Mouse (Mus musculus) liver, postnatal 0 days (tissue): ENCODE data around the gene Elp4. TPM values are rescaled to one million over a fixed set of nuclear protein-coding genes. Genes with fewer than 3 reads are reported as not detected.

Experiments
- ATAC-seq: fragments of 200-750 bp; cut with Nextera tagmentation; 2 replicates; pipeline ENCODE4 v1.8.0; 2017; ENCODE audit warnings: mild to moderate bottlenecking, moderate library complexity
- DNase-seq: peaks from one replicate; pipeline ENCODE4 v3.0.0-alpha.2; 2016
- H3K27ac ChIP-seq: fragments of 300-500 bp; sonication (generic); 2 replicates; pipeline ENCODE4 v1.5.1; 2014; ENCODE audit warnings: antibody characterized with exemption, moderate library complexity, mild to moderate bottlenecking, low read depth
- H3K27me3 ChIP-seq: fragments of 300-500 bp; sonication (generic); 2 replicates; pipeline ENCODE4 v1.6.1; 2014; ENCODE audit warnings: low read length, control low read depth, mixed read lengths; ENCODE audit not compliant: insufficient read depth
- H3K36me3 ChIP-seq: fragments of 300-500 bp; sonication (generic); replicated peaks from 2 replicates; pipeline ENCODE4 v1.6.1; 2014; ENCODE audit warnings: mild to moderate bottlenecking, control low read depth, low read length, moderate library complexity, mixed read lengths; ENCODE audit not compliant: insufficient read depth
- H3K4me1 ChIP-seq: fragments of 300-500 bp; sonication (generic); 2 replicates; pipeline ENCODE4 v1.6.1; 2014; ENCODE audit warnings: antibody characterized with exemption, mild to moderate bottlenecking, control low read depth; ENCODE audit not compliant: insufficient read depth
- H3K4me2 ChIP-seq: fragments of 300-500 bp; sonication (generic); 2 replicates; pipeline ENCODE4 v1.6.1; 2014; ENCODE audit warnings: low read depth, mild to moderate bottlenecking, low read length, moderate library complexity, mixed read lengths
- H3K4me3 ChIP-seq: fragments of 300-500 bp; sonication (generic); 2 replicates; pipeline ENCODE4 v1.5.1; 2014; ENCODE audit warnings: low read depth, low read length
- H3K9ac ChIP-seq: fragments of 300-500 bp; sonication (generic); replicated peaks from 2 replicates; pipeline ENCODE4 v1.6.1; 2014; ENCODE audit warnings: mild to moderate bottlenecking, moderate library complexity
- H3K9me3 ChIP-seq: fragments of 300-500 bp; sonication (generic); 2 replicates; pipeline ENCODE4 v1.6.1; 2016; ENCODE audit warnings: mild to moderate bottlenecking, control low read depth, low read length, mixed read lengths
- CTCF ChIP-seq: sonication (generic); IDR thresholded peaks from 2 replicates; pipeline ENCODE4 v1.5.1; 2016; ENCODE audit warnings: antibody characterized with exemption, low read depth
- EP300 ChIP-seq: IDR thresholded peaks from 2 replicates; pipeline ENCODE4 v1.6.1; 2016; ENCODE audit warnings: antibody characterized with exemption, low read depth, mild to moderate bottlenecking
- WGBS: fragments of 180-500 bp; shearing (Covaris S2); extraction: QIAGEN DNeasy Blood & Tissue Kit; methylation state at CpG from one replicate; pipeline ENCODE4 v1.1.7; 2014; ENCODE audit not compliant: insufficient replicate concordance; 5-methylcytosine and 5-hydroxymethylcytosine counted together
- polyA plus RNA-seq: library from polyadenylated mRNA; unstranded; fragments of >200 nt; fragmentation: Nextera tagmentation; extraction: Ambion mirVana; gene quantifications from 2 replicates; pipeline ENCODE4 v1.2.1, GENCODE M21; 2015

The Elp4 gene
- polyA plus RNA-seq, 1 experiment from 2014 or later = 9.7 TPM

- Histone ChIP-seq H3K4me3 (0 out of 2 replicates have a peak within 1 kb of the TSS, but pooled peaks have one; percentile 15), H3K9me3 (no peaks in the 10 kb centered on the region), H3K27me3 (peaks cover 99% of the 10 kb centered on the region), H3K4me1 (peaks cover 12% of the 10 kb centered on the region), H3K36me3 (no peaks in the 10 kb centered on the region), H3K27ac (no peak within 1 kb of the TSS), H3K4me2 (peak within 1 kb of the TSS; percentile 15; the same call in 1 of the 2 replicates), H3K9ac (no peak within 1 kb of the TSS)
- ATAC-seq = no peak
- TF ChIP-seq EP300 (no peak), CTCF (no peak)
- no peak for DNase-seq
- 3% methylated on average over 44 of the region's 44 CpGs for WGBS
These were observed 235.8 kb downstream of the Elp4 start, which contains the start of gene Pax6 for GRCm38 (mm10) chr2:105668271-105669270. Pax6 (plus strand) TSS chr2:105668900.

GRCm38 (mm10) chr2:105667626-105667950, 236.8 kb downstream of the Elp4 start:
- no peak for TF ChIP-seq CTCF
- no peak for TF ChIP-seq EP300
- ATAC-seq (no peak), DNase-seq (no peak)
- H3K36me3 ChIP-seq = no peaks in the 10 kb centered on the region
- no peak overlapping the region for H3K4me3 ChIP-seq
- H3K9ac ChIP-seq = no peak overlapping the region
- peaks cover 10% of the 10 kb centered on the region for H3K4me1 ChIP-seq
- no peaks in the 10 kb centered on the region for H3K9me3 ChIP-seq
- H3K4me2 ChIP-seq = no peak overlapping the region
- WGBS = 2% methylated on average over 11 of the region's 11 CpGs
- H3K27ac ChIP-seq = no peak overlapping the region
- peaks cover 99% of the 10 kb centered on the region for H3K27me3 ChIP-seq

- ATAC-seq = 0 out of 2 replicates have a peak, but pooled peaks have one; percentile 23
- TF ChIP-seq EP300 (no peak), CTCF (no peak)
These were observed 237.4 kb downstream of the Elp4 start for GRCm38 (mm10) chr2:105666763-105667625.

GRCm38 (mm10) chr2:105666331-105666730, 238.0 kb downstream of the Elp4 start:
- 2% methylated on average over 6 of the region's 6 CpGs for WGBS
- Histone ChIP-seq H3K9me3 (no peaks in the 10 kb centered on the region), H3K9ac (no peak overlapping the region), H3K27ac (no peak overlapping the region), H3K36me3 (no peaks in the 10 kb centered on the region), H3K4me1 (peaks cover 8% of the 10 kb centered on the region; the same call in 1 of the 2 replicates), H3K4me2 (no peak overlapping the region), H3K27me3 (peaks cover 99% of the 10 kb centered on the region), H3K4me3 (no peak overlapping the region)
- TF ChIP-seq EP300 = no peak
- no peak for TF ChIP-seq CTCF
- no peak for ATAC-seq
- no peak for DNase-seq

More at GRCm38 (mm10) chr2:105666763-105667625, 237.4 kb downstream of the Elp4 start:
- DNase-seq = no peak
- H3K4me3 ChIP-seq = no peak overlapping the region
- H3K9me3 ChIP-seq = no peaks in the 10 kb centered on the region
- no peak overlapping the region for H3K9ac ChIP-seq
- peaks cover 99% of the 10 kb centered on the region for H3K27me3 ChIP-seq
- H3K4me2 ChIP-seq = no peak overlapping the region
- peaks cover 8% of the 10 kb centered on the region; the same call in 1 of the 2 replicates for H3K4me1 ChIP-seq
- H3K36me3 ChIP-seq = no peaks in the 10 kb centered on the region
- 3% methylated on average over 41 of the region's 41 CpGs for WGBS
- no peak overlapping the region for H3K27ac ChIP-seq

- Histone ChIP-seq H3K27ac (no peak overlapping the region), H3K4me2 (no peak overlapping the region), H3K4me1 (peaks cover 8% of the 10 kb centered on the region; the same call in 1 of the 2 replicates), H3K36me3 (no peaks in the 10 kb centered on the region), H3K9ac (no peak overlapping the region), H3K4me3 (no peak overlapping the region), H3K9me3 (no peaks in the 10 kb centered on the region), H3K27me3 (peaks cover 99% of the 10 kb centered on the region)
- TF ChIP-seq CTCF (no peak), EP300 (no peak)
- DNase-seq (no peak), ATAC-seq (no peak)
- WGBS = 13% methylated on average over 5 of the region's 5 CpGs
These were observed 238.7 kb downstream of the Elp4 start for GRCm38 (mm10) chr2:105665491-105666250.
